Mouse (Mus musculus) G1E (cell line): ENCODE data around the gene Ksr1.

Experiments
- CTCF ChIP-seq: IDR thresholded peaks from 2 replicates; pipeline ENCODE4 v1.5.1; 2012; ENCODE audit warnings: low read depth, low read length, inconsistent platforms, mixed read lengths
- GATA1 ChIP-seq: IDR thresholded peaks from 2 replicates; pipeline ENCODE4 v1.6.1; 2012; ENCODE audit warnings: borderline replicate concordance, low read length, inconsistent platforms, mixed read lengths
- GATA2 ChIP-seq: IDR thresholded peaks from 2 replicates; pipeline ENCODE4 v1.6.1; 2012; ENCODE audit warnings: low read depth, low read length, inconsistent platforms, borderline replicate concordance
- POLR2AphosphoS5 ChIP-seq: IDR thresholded peaks from 2 replicates; pipeline ENCODE4 v1.6.1; 2012; ENCODE audit warnings: low read depth, low read length, inconsistent platforms; ENCODE audit not compliant: insufficient replicate concordance
- TAL1 ChIP-seq: conservative IDR thresholded peaks from 2 replicates; pipeline ENCODE4 v1.6.1; 2012; ENCODE audit warnings: low read depth, low read length, inconsistent platforms, mixed read lengths

- TF ChIP-seq CTCF = no peak
- TF ChIP-seq TAL1 = no peak
- TF ChIP-seq POLR2AphosphoS5 = no peak
- no peak for TF ChIP-seq GATA1
- no peak for TF ChIP-seq GATA2
Measured at GRCm38 (mm10) chr11:79095713-79096112, 50.5 kb downstream of the Ksr1 start.
